Mouse (Mus musculus) midbrain, embryonic 11.5 days (tissue): ENCODE measurements around the gene Gpc6. TPM values are rescaled to one million over a fixed set of nuclear protein-coding genes. Genes with fewer than 3 reads are reported as not detected.

Source experiments
- ATAC-seq: fragments of 200-750 bp; cut with Nextera tagmentation; 2 replicates; pipeline ENCODE4 v1.8.0; 2017; ENCODE audit warnings: moderate TSS enrichment, moderate library complexity; ENCODE audit not compliant: low FRiP score
- DNase-seq: peaks from one replicate; pipeline ENCODE4 v3.0.0; 2015; ENCODE audit warnings: low spot score; ENCODE audit errors: missing footprints
- H3K27ac ChIP-seq: fragments of 300-500 bp; sonication (generic); 2 replicates; pipeline ENCODE4 v1.5.1; 2014; ENCODE audit warnings: low read depth, low read length
- H3K27me3 ChIP-seq: fragments of 300-500 bp; sonication (generic); 2 replicates; pipeline ENCODE4 v1.6.1; 2014; ENCODE audit warnings: mild to moderate bottlenecking, low read length, moderate library complexity, mixed read lengths; ENCODE audit not compliant: control insufficient read depth, insufficient read depth
- H3K36me3 ChIP-seq: fragments of 300-500 bp; sonication (generic); 2 replicates; pipeline ENCODE4 v1.6.1; 2014; ENCODE audit warnings: mild to moderate bottlenecking, low read length, moderate library complexity, mixed read lengths; ENCODE audit not compliant: control insufficient read depth, insufficient read depth
- H3K4me1 ChIP-seq: fragments of 300-500 bp; sonication (generic); 2 replicates; pipeline ENCODE4 v1.6.1; 2014; ENCODE audit warnings: low read length; ENCODE audit not compliant: control insufficient read depth, insufficient read depth
- H3K4me2 ChIP-seq: fragments of 300-500 bp; sonication (generic); 2 replicates; pipeline ENCODE4 v1.6.1; 2014; ENCODE audit warnings: mild to moderate bottlenecking, moderate library complexity
- H3K4me3 ChIP-seq: fragments of 300-500 bp; sonication (generic); 2 replicates; pipeline ENCODE4 v1.5.1; 2014; ENCODE audit warnings: low read depth, low read length
- H3K9ac ChIP-seq: fragments of 300-500 bp; sonication (generic); 2 replicates; pipeline ENCODE4 v1.6.1; 2014; ENCODE audit warnings: low read length
- H3K9me3 ChIP-seq: fragments of 300-500 bp; sonication (generic); 2 replicates; pipeline ENCODE4 v1.6.1; 2016; ENCODE audit warnings: low read length; ENCODE audit not compliant: control insufficient read depth
- WGBS: fragments of 180-500 bp; shearing (Covaris S2); extraction: QIAGEN DNeasy Blood & Tissue Kit; methylation state at CpG from one replicate; pipeline ENCODE4 v1.1.7; 2014; 5-methylcytosine and 5-hydroxymethylcytosine counted together
- polyA plus RNA-seq: library from polyadenylated mRNA; unstranded; fragments of >200 nt; fragmentation: Nextera tagmentation; extraction: Ambion mirVana; gene quantifications from 2 replicates; pipeline ENCODE4 v1.2.1, GENCODE M21; 2014

Gpc6 gene
- polyA plus RNA-seq, 1 experiment from 2014 or later = 24.6 TPM

- H3K4me2 ChIP-seq = no peak overlapping the region
- no peak overlapping the region for H3K27ac ChIP-seq
- no peak overlapping the region for H3K9ac ChIP-seq
- no peaks in the 10 kb centered on the region for H3K9me3 ChIP-seq
- ATAC-seq (no peak), DNase-seq (no peak)
- WGBS = 13% methylated on average over 7 of the region's 7 CpGs
- H3K4me3 ChIP-seq = no peak overlapping the region
- no peaks in the 10 kb centered on the region for H3K27me3 ChIP-seq
- H3K4me1 ChIP-seq = peaks cover 10% of the 10 kb centered on the region
- no peaks in the 10 kb centered on the region for H3K36me3 ChIP-seq
Measured at GRCm38 (mm10) chr14:117910323-117910722, 985.2 kb downstream of the Gpc6 start.

DNA sequence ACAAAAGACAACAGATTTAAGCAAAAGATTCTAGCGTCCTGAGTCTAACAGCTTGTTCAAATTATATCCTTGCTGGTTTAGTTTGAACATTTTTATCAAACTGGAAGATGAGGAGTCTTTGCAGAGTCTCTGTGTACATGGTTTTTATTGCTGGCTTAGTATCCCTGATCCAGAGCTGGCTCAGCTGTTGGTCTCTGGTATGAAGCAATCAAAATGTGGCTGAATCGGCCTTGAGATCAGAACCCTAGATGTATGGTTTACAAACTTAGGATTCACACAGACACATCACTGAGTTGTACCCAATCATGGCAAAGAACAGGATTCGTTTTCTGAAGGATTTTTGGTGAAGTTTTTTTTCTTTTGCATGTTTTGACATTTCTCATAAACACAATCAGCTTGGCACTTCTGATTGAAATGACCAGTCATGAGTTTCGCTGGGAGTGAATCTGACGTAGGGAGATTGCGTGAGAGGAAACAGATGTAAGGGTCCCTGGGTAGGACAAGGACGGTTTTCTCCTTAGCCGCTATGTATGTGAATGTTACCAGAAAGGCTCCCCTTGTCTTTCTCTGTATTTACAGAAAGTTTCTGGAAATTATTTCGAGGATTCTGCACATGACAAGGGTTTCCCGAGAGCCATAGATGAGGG is 987.6 kb downstream of the Gpc6 start:
- H3K4me1 ChIP-seq = no peaks in the 10 kb centered on the region

DNA sequence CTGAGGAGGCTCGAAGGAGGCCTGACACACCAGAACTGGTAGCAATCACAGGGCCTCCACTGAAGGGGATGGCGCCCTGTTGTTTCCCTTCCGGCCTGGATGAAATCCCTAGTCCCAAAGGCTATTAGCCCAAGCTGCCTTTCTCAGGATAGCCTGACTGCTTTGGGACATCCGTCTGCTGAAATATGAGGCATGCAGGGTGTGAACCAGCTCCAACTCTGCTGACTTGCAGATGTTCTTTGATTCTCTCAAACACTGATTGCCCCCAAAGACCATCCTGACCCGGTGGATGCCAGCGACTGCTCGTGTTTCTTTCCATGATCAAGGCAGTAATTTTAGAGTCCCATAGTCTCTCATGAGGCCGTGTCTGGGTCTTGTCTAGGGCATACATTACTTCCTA is 991.5 kb downstream of the Gpc6 start:
- ATAC-seq (no peak), DNase-seq (no peak)
- Histone ChIP-seq H3K4me3 (no peak overlapping the region), H3K27me3 (no peaks in the 10 kb centered on the region), H3K36me3 (no peaks in the 10 kb centered on the region), H3K9ac (no peak overlapping the region), H3K9me3 (no peaks in the 10 kb centered on the region), H3K4me1 (no peaks in the 10 kb centered on the region; the same call in 1 of the 2 replicates), H3K27ac (no peak overlapping the region), H3K4me2 (no peak overlapping the region)
- 85% methylated on average over 8 of the region's 8 CpGs for WGBS

More for the DNA sequence above, 987.6 kb downstream of the Gpc6 start:
- WGBS = 86% methylated on average over 10 of the region's 10 CpGs
- no peaks in the 10 kb centered on the region for H3K27me3 ChIP-seq
- no peak overlapping the region for H3K9ac ChIP-seq
- ATAC-seq (no peak), DNase-seq (no peak)
- H3K36me3 ChIP-seq = no peaks in the 10 kb centered on the region
- no peak overlapping the region for H3K4me2 ChIP-seq
- H3K9me3 ChIP-seq = no peaks in the 10 kb centered on the region
- no peak overlapping the region for H3K27ac ChIP-seq
- H3K4me3 ChIP-seq = no peak overlapping the region

DNA sequence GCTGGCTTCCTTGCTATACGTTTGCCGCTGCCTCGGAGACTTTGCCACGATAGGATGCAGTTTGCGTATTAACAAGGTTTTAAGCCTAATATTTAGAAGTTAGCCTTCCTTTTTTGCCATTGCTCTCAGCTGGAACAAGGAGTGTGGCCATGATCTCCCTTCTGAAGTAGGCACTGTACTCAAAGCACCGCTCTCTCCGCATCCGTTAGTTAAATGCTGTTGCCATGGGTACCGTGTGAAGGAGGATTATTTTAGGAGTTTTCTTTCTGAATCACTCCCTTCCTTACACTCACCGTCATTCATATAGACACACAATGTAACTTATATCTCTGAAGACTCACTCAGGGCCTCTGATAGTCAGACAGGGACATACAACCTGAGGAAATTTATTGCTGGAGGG is 993.6 kb downstream of the Gpc6 start:
- ATAC-seq (no peak), DNase-seq (no peak)
- Histone ChIP-seq H3K27ac (no peak overlapping the region), H3K9ac (no peak overlapping the region), H3K4me2 (no peak overlapping the region), H3K27me3 (no peaks in the 10 kb centered on the region), H3K9me3 (no peaks in the 10 kb centered on the region), H3K4me3 (no peak overlapping the region), H3K36me3 (no peaks in the 10 kb centered on the region), H3K4me1 (no peaks in the 10 kb centered on the region; the same call in 1 of the 2 replicates)
- WGBS = 93% methylated on average over 10 of the region's 10 CpGs

DNA sequence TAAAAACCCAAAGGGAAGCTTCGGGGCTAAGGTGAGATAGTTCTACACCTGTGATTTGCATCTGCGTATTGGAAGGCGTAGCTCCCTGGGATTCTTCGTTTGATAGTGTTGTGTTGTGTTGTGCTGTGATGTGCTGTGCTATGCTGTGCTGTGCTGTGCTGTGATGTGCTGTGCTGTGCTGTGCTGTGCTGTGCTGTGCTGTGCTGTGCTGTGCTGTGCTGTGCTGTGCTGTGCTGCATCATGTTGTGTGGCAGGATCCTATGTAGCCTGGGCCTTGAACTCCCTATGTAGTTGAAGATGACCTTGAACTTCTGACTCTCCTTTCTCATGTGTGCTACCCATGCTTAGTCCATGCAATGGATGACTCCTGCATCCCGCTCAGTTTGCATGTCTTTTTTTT is 994.5 kb downstream of the Gpc6 start:
- no peak overlapping the region for H3K4me3 ChIP-seq
- ATAC-seq = no peak
- H3K36me3 ChIP-seq = no peaks in the 10 kb centered on the region
- no peak overlapping the region for H3K9ac ChIP-seq
- WGBS = 98% methylated on average over 5 of the region's 5 CpGs
- no peaks in the 10 kb centered on the region for H3K27me3 ChIP-seq
- no peak overlapping the region for H3K4me2 ChIP-seq
- no peak for DNase-seq
- H3K27ac ChIP-seq = no peak overlapping the region
- H3K9me3 ChIP-seq = no peaks in the 10 kb centered on the region
- no peaks in the 10 kb centered on the region; the same call in 1 of the 2 replicates for H3K4me1 ChIP-seq

GRCm38 (mm10) chr14:117921393-117922014 is 996.4 kb downstream of the Gpc6 start:
- ATAC-seq (peak; percentile 53), DNase-seq (no peak)
- Histone ChIP-seq H3K36me3 (no peaks in the 10 kb centered on the region), H3K9me3 (no peaks in the 10 kb centered on the region), H3K27ac (no peak overlapping the region), H3K4me2 (no peak overlapping the region), H3K27me3 (no peaks in the 10 kb centered on the region), H3K4me3 (no peak overlapping the region), H3K4me1 (no peaks in the 10 kb centered on the region; the same call in 1 of the 2 replicates), H3K9ac (no peak overlapping the region)
- WGBS = 55% methylated on average over 18 of the region's 18 CpGs

GRCm38 (mm10) chr14:117923667-117924066 is 998.6 kb downstream of the Gpc6 start:
- ATAC-seq (no peak), DNase-seq (no peak)
- Histone ChIP-seq H3K9ac (no peak overlapping the region), H3K27ac (no peak overlapping the region), H3K4me1 (peaks cover 5% of the 10 kb centered on the region), H3K27me3 (no peaks in the 10 kb centered on the region), H3K4me2 (no peak overlapping the region), H3K9me3 (no peaks in the 10 kb centered on the region), H3K36me3 (no peaks in the 10 kb centered on the region), H3K4me3 (no peak overlapping the region)
- WGBS = 82% methylated on average over 8 of the region's 8 CpGs

GRCm38 (mm10) chr14:117930105-117930847 is 1005.2 kb downstream of the Gpc6 start:
- Histone ChIP-seq H3K4me3 (no peak overlapping the region), H3K4me1 (peaks cover 26% of the 10 kb centered on the region), H3K27me3 (no peaks in the 10 kb centered on the region), H3K9me3 (no peaks in the 10 kb centered on the region), H3K9ac (no peak overlapping the region), H3K36me3 (no peaks in the 10 kb centered on the region), H3K4me2 (peak overlapping the region; percentile 16; the same call in 1 of the 2 replicates), H3K27ac (peak overlapping the region; percentile 49)
- 3% methylated on average over 13 of the region's 13 CpGs for WGBS
- ATAC-seq (peak; percentile 78), DNase-seq (peak; percentile 93)
